Mouse (Mus musculus) embryonic facial prominence, embryonic 12.5 days (tissue): Measurements from ENCODE around the gene Banf1. TPM values are rescaled to one million over a fixed set of nuclear protein-coding genes. Genes with fewer than 3 reads are reported as not detected.
"Not testable (repeated sequence)": the region's sequence is repeated elsewhere in the genome, so short reads cannot be mapped to it uniquely, and the experiment has no call there.

Experiments used
- ATAC-seq: fragments of 200-750 bp; cut with Nextera tagmentation; 2 replicates; pipeline ENCODE4 v1.8.0; 2017; ENCODE audit not compliant: insufficient number of reproducible peaks, insufficient read depth, low FRiP score, low TSS enrichment
- H3K27ac ChIP-seq: fragments of 300-500 bp; sonication (generic); 2 replicates; pipeline ENCODE4 v1.5.1; 2016; ENCODE audit warnings: mild to moderate bottlenecking
- H3K27me3 ChIP-seq: fragments of 300-500 bp; sonication (generic); 2 replicates; pipeline ENCODE4 v1.6.1; 2016; ENCODE audit warnings: mild to moderate bottlenecking, moderate library complexity
- H3K36me3 ChIP-seq: fragments of 300-500 bp; sonication (generic); 2 replicates; pipeline ENCODE4 v1.6.1; 2016; ENCODE audit warnings: mild to moderate bottlenecking
- H3K4me1 ChIP-seq: fragments of 300-500 bp; sonication (generic); 2 replicates; pipeline ENCODE4 v1.6.1; 2016
- H3K4me2 ChIP-seq: fragments of 300-500 bp; sonication (generic); replicated peaks from 2 replicates; pipeline ENCODE4 v1.6.1; 2016; ENCODE audit warnings: mild to moderate bottlenecking, moderate library complexity
- H3K4me3 ChIP-seq: fragments of 300-500 bp; sonication (generic); 2 replicates; pipeline ENCODE4 v1.5.1; 2016; ENCODE audit warnings: mild to moderate bottlenecking
- H3K9ac ChIP-seq: fragments of 300-500 bp; sonication (generic); 2 replicates; pipeline ENCODE4 v1.6.1; 2016; ENCODE audit warnings: mild to moderate bottlenecking, moderate library complexity
- H3K9me3 ChIP-seq: fragments of 300-500 bp; sonication (generic); 2 replicates; pipeline ENCODE4 v1.6.1; 2016; ENCODE audit warnings: mild to moderate bottlenecking, moderate library complexity
- WGBS: fragments of 180-500 bp; shearing (Covaris S2); methylation state at CpG from one replicate; pipeline ENCODE4 v1.1.7; 2016; 5-methylcytosine and 5-hydroxymethylcytosine counted together
- polyA plus RNA-seq: library from polyadenylated mRNA; unstranded; fragments of >200 nt; fragmentation: Nextera tagmentation; extraction: Ambion mirVana; gene quantifications from 2 replicates; pipeline ENCODE4 v1.2.1, GENCODE M21; 2016

The Banf1 gene
- polyA plus RNA-seq, 1 experiment from 2014 or later: 384 TPM

- WGBS: 83% methylated on average over 4 of the region's 4 CpGs
- H3K4me2 ChIP-seq: no peak overlapping the region
- H3K27ac ChIP-seq: no peak overlapping the region
- no peak overlapping the region for H3K9ac ChIP-seq
- ATAC-seq: no peak
- no peaks in the 10 kb centered on the region for H3K27me3 ChIP-seq
- H3K4me3 ChIP-seq: no peak overlapping the region
- H3K4me1 ChIP-seq: no peaks in the 10 kb centered on the region
- H3K9me3 ChIP-seq: no peaks in the 10 kb centered on the region
- peaks cover 61% of the 10 kb centered on the region for H3K36me3 ChIP-seq
These were observed 7.2 kb upstream of the Banf1 start for GRCm38 (mm10) chr19:5374177-5374576.

GRCm38 (mm10) chr19:5372724-5373123 lies 5.8 kb upstream of the Banf1 start:
- WGBS: 94% methylated on average over 7 of the region's 7 CpGs

GRCm38 (mm10) chr19:5370932-5371331 lies 4.0 kb upstream of the Banf1 start:
- Histone ChIP-seq H3K9me3 (no peaks in the 10 kb centered on the region), H3K36me3 (peaks cover 53% of the 10 kb centered on the region), H3K4me1 (peaks cover 10% of the 10 kb centered on the region), H3K4me2 (no peak overlapping the region), H3K9ac (no peak overlapping the region), H3K27ac (no peak overlapping the region), H3K27me3 (no peaks in the 10 kb centered on the region), H3K4me3 (no peak overlapping the region)
- ATAC-seq: no peak
- 88% methylated on average over 3 of the region's 3 CpGs for WGBS

More at GRCm38 (mm10) chr19:5372724-5373123, 5.8 kb upstream of the Banf1 start:
- no peak overlapping the region for H3K4me3 ChIP-seq
- no peaks in the 10 kb centered on the region for H3K9me3 ChIP-seq
- no peak for ATAC-seq
- no peak overlapping the region for H3K4me2 ChIP-seq
- no peaks in the 10 kb centered on the region for H3K27me3 ChIP-seq
- no peak overlapping the region for H3K9ac ChIP-seq
- peaks cover 7% of the 10 kb centered on the region for H3K4me1 ChIP-seq
- peaks cover 57% of the 10 kb centered on the region for H3K36me3 ChIP-seq
- H3K27ac ChIP-seq: no peak overlapping the region

GRCm38 (mm10) chr19:5367455-5367854 lies 487 bp upstream of the Banf1 start:
- Histone ChIP-seq H3K4me2 (peak overlapping the region; percentile 88), H3K9ac (peak overlapping the region; percentile 89), H3K9me3 (no peaks in the 10 kb centered on the region), H3K4me3 (peak overlapping the region; percentile 99), H3K36me3 (peaks cover 60% of the 10 kb centered on the region), H3K27me3 (no peaks in the 10 kb centered on the region), H3K27ac (peak overlapping the region; percentile 97), H3K4me1 (peaks cover 14% of the 10 kb centered on the region)
- ATAC-seq: no peak
- 9% methylated on average over 11 of the region's 11 CpGs for whole genome bisulfite sequencing

- H3K36me3 ChIP-seq: peaks cover 49% of the 10 kb centered on the region
- under 1% methylated on average over 82 of the region's 92 CpGs for WGBS
These were observed 554 bp downstream of the Banf1 start, which contains the start of gene Eif1ad for GRCm38 (mm10) chr19:5366175-5367052. Gene Eif1ad, plus strand, starts transcription at chr19:5366741.

GRCm38 (mm10) chr19:5365751-5366150 lies 1.2 kb downstream of the Banf1 start:
- Histone ChIP-seq H3K27ac (peak overlapping the region; percentile 97), H3K4me3 (peak overlapping the region; percentile 99), H3K9me3 (no peaks in the 10 kb centered on the region), H3K4me2 (peak overlapping the region; percentile 88), H3K27me3 (no peaks in the 10 kb centered on the region), H3K36me3 (peaks cover 46% of the 10 kb centered on the region), H3K9ac (peak overlapping the region; percentile 89), H3K4me1 (peaks cover 14% of the 10 kb centered on the region)
- no peak for ATAC-seq
- WGBS: 19% methylated on average over 11 of the region's 11 CpGs

More at GRCm38 (mm10) chr19:5366175-5367052, 554 bp downstream of the Banf1 start, which contains the start of gene Eif1ad:
- Histone ChIP-seq H3K4me3 (peak within 1 kb of the TSS; percentile 99), H3K9me3 (no peaks in the 10 kb centered on the region), H3K4me2 (peak within 1 kb of the TSS; percentile 88), H3K9ac (peak within 1 kb of the TSS; percentile 89), H3K27me3 (no peaks in the 10 kb centered on the region), H3K4me1 (peaks cover 14% of the 10 kb centered on the region), H3K27ac (peak within 1 kb of the TSS; percentile 97)
- peak; percentile 90 for ATAC-seq

- Histone ChIP-seq H3K27ac (no peak overlapping the region), H3K4me1 (peaks cover 14% of the 10 kb centered on the region), H3K9me3 (no peaks in the 10 kb centered on the region), H3K9ac (no peak overlapping the region), H3K36me3 (peaks cover 31% of the 10 kb centered on the region), H3K27me3 (no peaks in the 10 kb centered on the region), H3K4me2 (no peak overlapping the region), H3K4me3 (no peak overlapping the region)
- ATAC-seq: no peak
- 90% methylated on average over 2 of the region's 2 CpGs for WGBS
These were observed 2.8 kb downstream of the Banf1 start for GRCm38 (mm10) chr19:5364124-5364523.

- Histone ChIP-seq H3K9ac (no peak overlapping the region), H3K36me3 (peaks cover 21% of the 10 kb centered on the region), H3K4me1 (peaks cover 4% of the 10 kb centered on the region; the same call in 1 of the 2 replicates), H3K27ac (no peak overlapping the region), H3K9me3 (no peaks in the 10 kb centered on the region), H3K4me3 (no peak overlapping the region), H3K4me2 (no peak overlapping the region), H3K27me3 (no peaks in the 10 kb centered on the region)
- no peak for ATAC-seq
- WGBS: 84% methylated on average over 2 of the region's 2 CpGs
These were observed 4.8 kb downstream of the Banf1 start for GRCm38 (mm10) chr19:5362186-5362585.

- ATAC-seq: no peak
- H3K4me3 ChIP-seq: no peak overlapping the region
- H3K9ac ChIP-seq: no peak overlapping the region
- H3K27me3 ChIP-seq: no peaks in the 10 kb centered on the region
- no CpG with 5 or more reads among the region's 1 CpGs for WGBS
- H3K4me2 ChIP-seq: no peak overlapping the region
- H3K4me1 ChIP-seq: no peaks in the 10 kb centered on the region
- no peaks in the 10 kb centered on the region for H3K9me3 ChIP-seq
- no peaks in the 10 kb centered on the region for H3K36me3 ChIP-seq
- H3K27ac ChIP-seq: no peak overlapping the region
These were observed 10.9 kb downstream of the Banf1 start for GRCm38 (mm10) chr19:5356080-5356479.

- no peak overlapping the region for H3K9ac ChIP-seq
- ATAC-seq: no peak
- H3K36me3 ChIP-seq: no peaks in the 10 kb centered on the region
- H3K27me3 ChIP-seq: peaks cover 11% of the 10 kb centered on the region
- H3K4me2 ChIP-seq: no peak overlapping the region
- H3K27ac ChIP-seq: no peak overlapping the region
- no peaks in the 10 kb centered on the region for H3K9me3 ChIP-seq
- WGBS: 75% methylated on average over 2 of the region's 2 CpGs
- 0 out of 2 replicates have a peak, but pooled peaks cover 5% of the 10 kb centered on the region for H3K4me1 ChIP-seq
- H3K4me3 ChIP-seq: no peak overlapping the region
These were observed 13.4 kb downstream of the Banf1 start for GRCm38 (mm10) chr19:5353609-5354008.

- WGBS: 62% methylated on average over 6 of the region's 6 CpGs
- H3K27ac ChIP-seq: not testable (repeated sequence)
These were observed 17.5 kb downstream of the Banf1 start, which contains the start of gene Cst6 for GRCm38 (mm10) chr19:5349502-5349873. Gene Cst6, minus strand, starts transcription at chr19:5349574.

More at GRCm38 (mm10) chr19:5349502-5349873, 17.5 kb downstream of the Banf1 start, which contains the start of gene Cst6:
- Histone ChIP-seq H3K9ac (peak within 1 kb of the TSS; percentile 48), H3K27me3 (peaks cover 17% of the 10 kb centered on the region), H3K4me3 (peak within 1 kb of the TSS; percentile 35), H3K4me2 (peak within 1 kb of the TSS; percentile 67)
- not testable (repeated sequence) for ATAC-seq, H3K36me3 ChIP-seq, H3K4me1 ChIP-seq, H3K9me3 ChIP-seq
